Mouse (Mus musculus) forebrain, embryonic 16.5 days (tissue): ENCODE results near the gene Gal3st1. TPM values are rescaled to one million over a fixed set of nuclear protein-coding genes. Genes with fewer than 3 reads are reported as not detected.
"Not testable (repeated sequence)": the region's sequence is repeated elsewhere in the genome, so short reads cannot be mapped to it uniquely, and the experiment has no call there.

Experiments
- ATAC-seq: fragments of 200-750 bp; cut with Nextera tagmentation; 2 replicates; pipeline ENCODE4 v1.8.0; 2017; ENCODE audit warnings: mild to moderate bottlenecking, moderate library complexity
- H3K27ac ChIP-seq: fragments of 300-500 bp; sonication (generic); 2 replicates; pipeline ENCODE4 v1.5.1; 2014; ENCODE audit warnings: low read length, control low read depth
- H3K27me3 ChIP-seq: fragments of 300-500 bp; sonication (generic); replicated peaks from 2 replicates; pipeline ENCODE4 v1.6.1; 2014; ENCODE audit warnings: low read length; ENCODE audit not compliant: control insufficient read depth, insufficient read depth
- H3K36me3 ChIP-seq: fragments of 300-500 bp; sonication (generic); 2 replicates; pipeline ENCODE4 v1.6.1; 2014; ENCODE audit not compliant: control insufficient read depth, insufficient read depth
- H3K4me1 ChIP-seq: fragments of 300-500 bp; sonication (generic); replicated peaks from 2 replicates; pipeline ENCODE4 v1.6.1; 2014; ENCODE audit warnings: low read length; ENCODE audit not compliant: control insufficient read depth, insufficient read depth
- H3K4me2 ChIP-seq: fragments of 300-500 bp; sonication (generic); 2 replicates; pipeline ENCODE4 v1.6.1; 2014; ENCODE audit warnings: mild to moderate bottlenecking, low read length, control low read depth
- H3K4me3 ChIP-seq: fragments of 300-500 bp; sonication (generic); replicated peaks from 2 replicates; pipeline ENCODE4 v1.5.1; 2014; ENCODE audit warnings: mild to moderate bottlenecking, low read length, control low read depth
- H3K9ac ChIP-seq: fragments of 300-500 bp; sonication (generic); replicated peaks from 2 replicates; pipeline ENCODE4 v1.6.1; 2014; ENCODE audit warnings: low read depth, low read length, control low read depth
- H3K9me3 ChIP-seq: fragments of 300-500 bp; sonication (generic); 2 replicates; pipeline ENCODE4 v1.6.1; 2016; ENCODE audit warnings: low read length; ENCODE audit not compliant: control insufficient read depth
- WGBS: fragments of 180-500 bp; shearing (Covaris S2); extraction: QIAGEN DNeasy Blood & Tissue Kit; methylation state at CpG from one replicate; pipeline ENCODE4 v1.1.7; 2014; 5-methylcytosine and 5-hydroxymethylcytosine counted together
- polyA plus RNA-seq: library from polyadenylated mRNA; unstranded; fragments of >200 nt; fragmentation: Nextera tagmentation; extraction: Ambion mirVana; gene quantifications from 2 replicates; pipeline ENCODE4 v1.2.1, GENCODE M21; 2015

Gene Gal3st1
- polyA plus RNA-seq, 1 experiment from 2014 or later, result 2.6 TPM

DNA sequence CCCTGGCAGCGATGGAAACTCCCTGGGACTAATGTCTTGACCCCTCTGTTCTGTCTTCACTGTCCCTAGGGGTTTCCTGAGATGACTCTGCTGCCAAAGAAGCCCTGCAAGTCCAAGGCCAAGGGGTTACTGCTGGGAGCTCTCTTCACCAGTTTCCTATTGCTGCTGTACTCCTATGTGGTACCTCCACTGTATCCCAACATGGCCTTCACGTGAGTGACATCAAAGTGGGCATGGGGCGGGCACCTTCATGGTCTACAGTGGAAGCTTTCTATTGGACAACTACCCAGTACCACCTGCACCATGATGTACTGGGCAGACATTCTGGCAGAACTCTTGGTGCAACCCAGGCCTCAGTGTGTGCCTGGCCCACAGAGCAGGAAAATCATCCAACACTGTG, 13.4 kb downstream of the Gal3st1 start:
- Histone ChIP-seq H3K4me1 (0 out of 2 replicates have a peak, but pooled peaks cover 3% of the 10 kb centered on the region), H3K27ac (no peak overlapping the region), H3K4me2 (no peak overlapping the region), H3K27me3 (peaks cover 26% of the 10 kb centered on the region), H3K9ac (no peak overlapping the region), H3K36me3 (no peaks in the 10 kb centered on the region), H3K4me3 (no peak overlapping the region), H3K9me3 (no peaks in the 10 kb centered on the region)
- WGBS, result 90% methylated on average over 3 of the region's 3 CpGs
- ATAC-seq, result no peak

DNA sequence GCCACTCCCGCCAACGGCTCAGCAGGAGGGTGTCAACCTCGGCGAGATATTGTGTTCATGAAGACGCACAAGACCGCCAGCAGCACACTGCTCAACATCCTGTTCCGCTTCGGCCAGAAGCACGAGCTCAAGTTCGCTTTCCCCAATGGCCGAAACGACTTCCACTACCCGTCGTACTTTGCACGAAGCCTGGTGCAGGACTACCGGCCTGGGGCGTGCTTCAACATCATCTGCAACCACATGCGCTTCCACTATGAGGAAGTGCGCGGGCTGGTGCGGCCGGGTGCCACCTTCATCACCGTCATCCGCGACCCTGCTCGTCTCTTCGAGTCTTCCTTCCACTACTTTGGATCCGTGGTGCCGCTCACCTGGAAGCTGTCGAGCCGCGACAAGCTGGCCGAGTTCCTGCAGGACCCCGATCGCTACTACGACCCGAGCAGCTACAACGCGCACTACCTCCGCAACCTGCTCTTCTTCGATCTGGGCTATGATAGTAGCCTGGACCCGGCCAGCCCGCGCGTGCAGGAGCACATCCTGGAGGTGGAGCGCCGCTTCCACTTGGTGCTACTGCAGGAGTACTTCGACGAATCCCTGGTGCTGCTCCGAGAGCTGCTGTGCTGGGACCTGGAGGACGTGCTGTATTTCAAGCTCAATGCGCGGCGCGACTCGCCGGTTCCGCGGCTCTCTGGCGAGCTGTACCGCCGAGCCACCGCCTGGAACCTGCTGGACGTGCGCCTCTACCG, 14.7 kb downstream of the Gal3st1 start:
- H3K27ac ChIP-seq, result no peak overlapping the region
- no peak overlapping the region for H3K9ac ChIP-seq
- WGBS, result 6% methylated on average over 66 of the region's 66 CpGs
- ATAC-seq, result no peak
- no peaks in the 10 kb centered on the region for H3K9me3 ChIP-seq
- 0 out of 2 replicates have a peak, but pooled peaks cover 3% of the 10 kb centered on the region for H3K4me1 ChIP-seq
- no peaks in the 10 kb centered on the region for H3K36me3 ChIP-seq
- H3K4me2 ChIP-seq, result peak overlapping the region; percentile 25
- H3K4me3 ChIP-seq, result peak overlapping the region; percentile 18
- peaks cover 26% of the 10 kb centered on the region for H3K27me3 ChIP-seq

DNA sequence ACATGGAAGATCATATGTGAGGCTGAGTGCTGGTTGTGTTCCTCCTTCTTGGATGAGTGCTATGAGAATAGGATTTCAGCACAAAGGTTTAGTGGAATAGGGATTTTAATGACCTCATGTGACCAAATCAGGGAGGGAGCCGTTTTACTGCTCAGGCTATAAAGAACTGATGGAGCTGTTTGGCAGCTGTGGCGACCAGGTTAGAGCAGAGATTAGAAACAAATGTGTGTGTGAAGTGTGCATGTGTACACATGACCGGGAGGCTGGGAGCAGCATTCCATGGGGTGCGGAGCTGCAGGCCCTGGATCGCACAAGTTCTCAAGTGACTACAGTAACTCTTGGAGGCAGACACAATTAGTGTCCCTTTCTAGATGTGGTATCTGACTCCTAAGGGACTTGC, 16.1 kb downstream of the Gal3st1 start:
- WGBS, result 79% methylated on average over 5 of the region's 5 CpGs
- Histone ChIP-seq H3K4me3 (no peak overlapping the region), H3K9ac (no peak overlapping the region), H3K27ac (no peak overlapping the region), H3K36me3 (no peaks in the 10 kb centered on the region), H3K27me3 (peaks cover 26% of the 10 kb centered on the region), H3K4me1 (0 out of 2 replicates have a peak, but pooled peaks cover 3% of the 10 kb centered on the region), H3K4me2 (no peak overlapping the region), H3K9me3 (no peaks in the 10 kb centered on the region)
- ATAC-seq, result no peak

DNA sequence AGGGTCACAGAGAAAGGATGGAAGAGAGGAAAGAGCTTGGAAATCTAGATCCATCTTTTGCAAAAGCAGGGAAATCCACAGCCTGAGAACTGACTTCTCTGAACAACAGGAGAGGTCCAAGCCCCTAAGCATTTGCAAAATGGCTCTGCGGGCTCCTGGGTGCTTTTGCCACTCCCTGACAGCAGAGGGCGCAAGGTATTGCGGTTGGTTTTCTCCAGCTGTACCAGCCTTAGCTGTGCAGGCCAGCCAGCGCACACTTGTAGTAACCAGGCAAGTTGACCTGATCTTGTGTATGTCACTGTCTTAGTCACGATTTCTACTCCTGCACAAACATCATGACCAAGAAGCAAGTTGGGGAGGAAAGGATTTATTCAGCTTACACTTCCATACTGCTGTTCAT, 18.2 kb downstream of the Gal3st1 start:
- Histone ChIP-seq H3K27ac (no peak overlapping the region), H3K4me1 (0 out of 2 replicates have a peak, but pooled peaks cover 3% of the 10 kb centered on the region), H3K4me3 (no peak overlapping the region), H3K9ac (no peak overlapping the region), H3K36me3 (no peaks in the 10 kb centered on the region), H3K4me2 (no peak overlapping the region), H3K27me3 (peaks cover 26% of the 10 kb centered on the region), H3K9me3 (no peaks in the 10 kb centered on the region)
- no peak for ATAC-seq
- 3% methylated on average over 5 of the region's 5 CpGs for WGBS

DNA sequence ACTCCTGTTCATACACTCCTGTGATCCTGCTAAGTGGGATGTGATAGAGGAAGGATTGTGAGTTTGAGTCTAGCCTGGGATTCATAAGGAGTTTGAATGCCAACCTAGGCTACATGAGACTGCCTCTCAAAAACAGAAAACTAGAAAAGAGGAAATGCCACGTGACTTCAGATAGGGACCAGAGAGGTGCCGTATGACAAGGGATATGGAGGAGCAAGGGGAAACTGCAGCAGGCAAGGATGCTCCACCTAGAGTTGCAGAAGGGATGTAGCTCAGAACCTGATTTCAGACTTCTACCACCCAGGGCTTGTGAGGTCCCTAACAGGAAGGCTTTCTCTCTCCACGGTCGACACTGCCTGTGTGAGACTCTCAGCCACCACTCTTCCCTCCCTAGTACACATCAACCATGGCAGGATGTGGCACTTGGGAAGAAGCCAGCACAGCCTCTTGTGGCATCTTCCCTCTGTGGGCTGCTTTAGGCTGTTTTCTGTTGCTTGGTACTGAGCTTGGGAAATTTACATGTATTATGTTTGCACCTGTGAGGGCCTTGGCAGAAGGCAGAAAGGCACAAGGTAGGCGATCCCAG, 21.9 kb downstream of the Gal3st1 start:
- H3K27ac ChIP-seq, result no peak overlapping the region
- no peak overlapping the region for H3K9ac ChIP-seq
- no peaks in the 10 kb centered on the region for H3K36me3 ChIP-seq
- no peak overlapping the region for H3K4me3 ChIP-seq
- no peaks in the 10 kb centered on the region for H3K4me1 ChIP-seq
- H3K27me3 ChIP-seq, result no peaks in the 10 kb centered on the region; the same call in 1 of the 2 replicates
- H3K9me3 ChIP-seq, result no peaks in the 10 kb centered on the region
- ATAC-seq, result no peak
- no peak overlapping the region for H3K4me2 ChIP-seq
- WGBS, result 61% methylated on average over 5 of the region's 5 CpGs

DNA sequence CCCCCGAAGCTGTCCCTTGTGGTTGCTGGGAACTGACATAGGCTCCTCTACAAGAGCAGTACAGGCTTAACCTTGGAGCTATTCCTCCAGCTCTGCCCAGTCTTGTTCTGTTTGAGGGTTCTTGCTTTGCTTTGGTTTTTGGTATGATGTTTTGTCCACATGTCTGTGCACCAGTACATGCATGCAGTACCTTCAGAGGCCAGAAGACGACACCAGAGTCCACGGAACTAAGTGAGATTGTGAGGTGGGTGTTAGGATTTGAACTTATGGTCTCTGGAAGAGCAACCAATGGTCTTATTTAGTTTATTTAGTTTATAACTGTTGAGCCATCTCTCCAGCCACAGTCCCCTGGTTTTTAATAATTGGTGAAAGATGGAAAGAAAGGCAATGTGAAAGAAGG, 23.0 kb downstream of the Gal3st1 start:
- Histone ChIP-seq H3K27ac (no peak overlapping the region), H3K9ac (no peak overlapping the region), H3K9me3 (no peaks in the 10 kb centered on the region), H3K4me3 (no peak overlapping the region), H3K4me2 (no peak overlapping the region), H3K36me3 (no peaks in the 10 kb centered on the region), H3K27me3 (no peaks in the 10 kb centered on the region), H3K4me1 (no peaks in the 10 kb centered on the region)
- 88% methylated on average over 3 of the region's 3 CpGs for WGBS
- no peak for ATAC-seq

DNA sequence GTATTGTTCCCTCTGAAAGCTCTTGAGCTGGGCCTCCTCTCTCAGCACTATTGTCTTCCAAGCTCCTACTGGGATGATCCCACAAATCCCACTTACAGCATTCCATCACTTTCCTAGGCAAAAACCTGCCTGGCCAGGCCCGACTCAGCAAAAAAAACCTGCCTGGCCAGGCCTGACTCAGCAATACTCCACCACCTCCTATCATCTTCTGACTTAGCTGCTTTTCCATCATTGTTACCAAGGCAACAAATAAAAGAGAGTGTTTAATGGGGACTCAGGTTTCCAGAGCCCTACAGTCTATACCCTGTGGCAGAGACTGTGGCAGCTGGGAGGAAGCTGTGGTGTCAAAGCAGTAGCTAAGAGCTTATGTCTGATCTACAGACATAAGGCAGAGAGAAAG, 29.2 kb downstream of the Gal3st1 start:
- 50% methylated on average over 1 of the region's 1 CpGs for WGBS
- Histone ChIP-seq H3K9me3 (no peaks in the 10 kb centered on the region; the same call in 1 of the 2 replicates), H3K27me3 (no peaks in the 10 kb centered on the region), H3K4me1 (no peaks in the 10 kb centered on the region), H3K36me3 (no peaks in the 10 kb centered on the region), H3K9ac (no peak overlapping the region), H3K4me3 (no peak overlapping the region), H3K4me2 (no peak overlapping the region), H3K27ac (no peak overlapping the region)
- ATAC-seq, result no peak

DNA sequence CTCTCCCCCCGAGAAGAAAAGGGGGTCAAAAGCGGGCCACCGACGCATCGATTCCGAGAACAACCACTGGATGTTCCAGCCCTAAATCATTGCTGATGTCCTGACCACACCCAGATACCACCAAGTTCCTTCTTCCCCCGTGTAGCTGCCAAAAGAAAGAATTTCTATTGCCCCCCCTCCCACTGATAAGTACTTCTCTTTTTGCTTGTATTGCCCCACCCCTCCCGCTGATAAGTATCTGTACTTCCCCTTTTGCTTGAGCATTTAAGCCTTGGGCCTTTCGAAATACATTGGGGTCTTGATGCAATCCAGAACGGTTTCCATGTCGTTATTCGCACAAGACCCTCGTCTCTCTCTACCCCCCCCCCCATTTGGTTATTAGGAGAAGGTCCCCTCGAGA, 32.4 kb downstream of the Gal3st1 start:
- not testable (repeated sequence) for H3K36me3 ChIP-seq, H3K4me3 ChIP-seq, H3K4me2 ChIP-seq, H3K27me3 ChIP-seq, H3K9me3 ChIP-seq, H3K27ac ChIP-seq, H3K9ac ChIP-seq, ATAC-seq, H3K4me1 ChIP-seq
- WGBS, result 90% methylated on average over 14 of the region's 14 CpGs

DNA sequence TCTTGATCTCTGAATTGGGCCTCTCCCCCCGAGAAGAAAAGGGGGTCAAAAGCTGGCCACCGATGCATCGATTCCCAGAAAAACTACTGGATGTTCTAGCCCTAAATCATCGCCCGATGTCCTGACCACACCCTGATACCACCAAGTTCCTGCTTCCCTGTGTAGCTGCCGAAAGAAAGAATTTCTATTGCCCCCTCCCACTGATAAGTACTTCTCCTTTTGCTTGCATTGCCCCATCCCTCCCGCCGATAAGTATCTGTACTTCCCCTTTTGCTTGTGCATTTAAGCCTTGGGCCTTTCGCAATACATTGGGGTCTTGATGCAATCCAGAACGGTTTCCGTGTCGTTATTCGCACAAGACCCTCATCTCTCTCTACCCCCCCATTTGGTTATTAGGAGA, 38.7 kb downstream of the Gal3st1 start:
- not testable (repeated sequence) for ATAC-seq, H3K9me3 ChIP-seq, H3K4me2 ChIP-seq, H3K36me3 ChIP-seq, H3K27ac ChIP-seq, H3K9ac ChIP-seq, H3K27me3 ChIP-seq, H3K4me3 ChIP-seq, H3K4me1 ChIP-seq
- 91% methylated on average over 13 of the region's 13 CpGs for WGBS
